Mouse (Mus musculus): ENCODE data around the gene Nsl1. TPM values are rescaled to one million over a fixed set of nuclear protein-coding genes. Genes with fewer than 3 reads are reported as not detected.

The Nsl1 gene
- polyA plus RNA-seq (2012; rRNA removed): 4.9 TPM in 2 replicates

DNA sequence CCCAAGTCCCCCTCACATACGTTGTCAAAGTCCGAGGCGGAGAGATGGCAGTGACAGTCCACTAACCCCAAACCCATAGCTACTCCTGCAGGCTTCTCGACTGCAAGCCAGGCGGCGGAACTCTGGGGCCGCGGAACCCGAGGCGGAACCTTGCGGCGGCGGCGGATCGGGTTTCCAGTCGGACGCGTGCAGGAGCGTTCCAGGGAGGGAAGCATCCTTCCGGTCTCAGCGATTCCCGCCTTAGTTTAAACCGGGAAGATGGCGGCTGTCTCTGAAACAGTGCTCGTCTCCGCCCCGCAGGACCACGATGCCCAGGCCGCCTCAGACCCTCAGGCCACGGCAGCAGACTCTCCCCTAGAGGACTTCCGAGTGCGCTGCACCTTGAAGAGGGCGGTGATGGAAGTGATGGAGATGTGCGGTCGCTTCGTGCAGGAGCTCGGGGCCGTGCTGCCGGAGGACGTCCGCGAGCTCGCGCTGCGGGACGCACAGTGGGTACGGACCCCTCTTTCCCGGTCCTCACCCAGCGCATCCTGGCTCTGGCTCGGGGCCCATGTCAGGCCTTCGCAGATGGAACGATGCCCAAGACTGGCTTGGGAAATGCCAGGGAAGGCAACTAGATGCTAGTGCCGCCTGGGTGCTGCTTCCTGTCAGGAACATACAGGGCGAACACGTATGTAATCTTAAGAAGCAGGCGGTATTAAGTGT lies at the start of gene Nsl1, which contains the start of gene Tatdn3:
Gene Nsl1 (plus strand): TSS at position 232 of the 705 bp plus-strand sequence.
Gene Tatdn3 (minus strand): TSS at position 152 of the 705 bp plus-strand sequence.

DNA sequence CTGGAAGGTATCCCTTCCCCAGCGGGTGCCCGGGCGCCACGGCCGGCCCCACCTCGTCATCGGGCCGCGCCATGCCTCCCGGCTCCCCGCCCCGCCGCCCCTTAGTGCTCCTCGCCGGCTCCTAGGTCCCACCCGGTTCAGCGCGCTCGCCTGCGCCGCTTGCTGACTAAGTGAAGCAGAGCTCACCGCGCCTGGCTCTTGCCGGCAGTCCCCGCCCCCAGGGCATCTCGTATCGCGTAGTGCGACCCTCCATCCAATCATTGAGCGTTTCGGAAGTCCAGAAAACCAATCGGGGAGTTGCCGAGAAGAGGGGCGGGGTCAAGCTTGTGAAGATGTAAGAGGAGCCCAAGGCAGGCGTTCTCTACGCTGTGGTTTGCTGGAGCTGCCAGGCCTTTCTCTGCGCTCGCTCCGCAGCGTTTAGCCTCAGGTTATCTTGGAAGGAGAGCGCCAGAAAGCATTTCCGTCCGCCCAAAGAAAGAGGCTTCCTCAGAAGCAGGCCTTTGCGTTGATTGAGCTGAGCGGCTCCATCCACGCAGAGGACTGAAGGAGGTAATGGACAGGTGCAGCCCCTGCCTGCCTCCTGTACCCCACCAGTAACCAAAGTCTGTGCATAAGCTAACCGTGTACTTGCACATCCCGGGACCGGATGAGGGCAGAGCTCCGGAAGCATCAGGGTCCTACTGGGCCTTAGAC lies 36.6 kb upstream of the Nsl1 start, which contains the start of gene Flvcr1:
Gene Flvcr1 (minus strand): TSS at position 138 of the 693 bp plus-strand sequence.

DNA sequence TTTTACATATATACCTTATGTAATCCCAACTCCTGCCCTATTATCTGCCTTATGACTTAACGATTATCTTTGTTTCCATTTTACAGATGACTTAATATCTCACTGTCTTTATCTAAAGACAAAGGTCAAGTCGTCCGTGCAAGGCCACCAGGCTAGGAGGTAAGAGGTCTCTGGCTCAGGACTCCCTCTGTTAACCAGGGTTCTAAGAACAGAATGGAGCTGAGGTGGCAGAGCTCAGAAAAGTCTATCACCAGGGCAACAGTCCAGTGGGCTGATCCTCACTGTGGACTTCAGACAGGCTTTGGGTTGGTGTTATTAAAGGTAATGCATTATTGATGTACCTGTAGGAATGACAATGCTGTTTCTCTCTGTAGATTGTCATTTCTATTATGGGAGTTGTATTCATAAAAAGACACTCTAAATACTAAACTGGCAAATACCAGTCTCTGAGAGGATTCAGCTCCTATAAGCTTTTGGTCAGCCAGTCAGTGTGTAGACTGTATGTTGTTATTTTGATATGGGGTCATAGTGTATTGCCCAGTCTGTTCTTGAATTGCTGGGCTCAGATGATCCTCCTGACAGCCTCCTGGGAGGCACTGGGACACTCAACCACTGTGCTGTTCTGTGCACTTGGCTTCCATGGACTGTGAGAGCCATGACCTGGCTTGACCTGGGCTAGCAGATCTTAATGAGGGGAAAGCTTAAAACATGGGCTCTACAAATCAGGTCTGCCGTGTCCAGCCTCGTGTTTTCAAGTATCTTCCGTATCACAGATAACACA lies 26.1 kb upstream of the Nsl1 start, which contains the start of gene Spata45:
Gene Spata45 (plus strand): TSS at position 86 of the 781 bp plus-strand sequence.

DNA sequence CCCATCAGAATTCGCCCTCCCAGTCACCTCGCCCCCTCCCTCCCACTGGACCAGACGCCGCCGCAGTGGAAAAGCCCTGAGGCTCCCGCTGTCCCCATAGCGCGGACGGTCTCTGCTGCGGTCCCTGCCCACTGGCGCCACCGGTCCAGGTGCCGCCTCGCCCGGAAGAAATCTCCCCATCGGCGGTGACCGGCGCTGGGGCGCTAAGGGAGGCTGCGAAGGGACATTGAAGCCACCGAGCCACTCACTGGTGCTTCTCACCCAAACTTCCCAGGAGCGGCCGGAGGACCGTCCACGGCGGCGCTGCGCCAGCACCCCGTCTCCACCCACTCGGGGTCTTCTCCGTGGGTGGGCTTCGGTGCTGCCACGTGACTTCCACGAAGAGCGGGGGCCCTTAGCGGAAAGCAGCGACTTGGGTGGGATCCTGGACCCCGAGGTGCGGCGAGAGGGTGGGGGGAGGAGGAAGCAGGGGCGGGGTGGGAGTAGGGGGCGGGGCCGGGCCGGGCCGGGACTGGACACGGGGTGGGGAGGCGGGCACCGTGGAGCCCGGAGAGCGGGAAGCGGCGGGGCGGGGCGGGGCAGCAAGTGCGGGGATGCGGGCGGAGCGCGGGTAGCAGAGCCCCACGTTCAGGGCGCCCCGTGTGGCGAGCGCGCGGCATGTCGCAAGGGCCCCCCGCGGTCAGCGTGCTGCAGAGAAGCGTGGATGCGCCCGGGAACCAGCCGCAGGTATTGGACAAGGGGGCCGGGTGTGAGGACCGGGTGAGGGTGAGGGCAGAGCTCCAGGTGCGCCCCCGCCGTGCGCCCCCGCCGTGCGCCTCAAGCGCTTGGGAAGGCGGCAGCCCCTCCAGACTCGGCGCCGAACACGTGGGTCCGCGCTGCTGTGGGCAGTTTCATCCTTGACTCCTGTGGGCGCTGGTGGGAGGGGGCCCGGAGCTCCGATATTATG lies 35.3 kb downstream of the Nsl1 start, which contains the start of gene Batf3:
Gene Batf3 (plus strand): TSS at position 46 of the 946 bp plus-strand sequence.

Other genes with a start within 250 kb of the Nsl1 start
- gene Rps6kc1, start 151.2 kb upstream of the Nsl1 start, polyA plus RNA-seq (2012; rRNA removed): 2.7 and 3.5 TPM in 2 replicates
- 12.6 TPM in 2 replicates for gene Angel2, start 137.9 kb upstream of the Nsl1 start, polyA plus RNA-seq (2012; rRNA removed)
- gene Vash2, start 83.7 kb upstream of the Nsl1 start, polyA plus RNA-seq (2012; rRNA removed): 0.30 and 0.32 TPM in 2 replicates
- 5.6 TPM in 2 replicates for gene Flvcr1, start 36.9 kb upstream of the Nsl1 start, polyA plus RNA-seq (2012; rRNA removed)
- not detected in 2 replicates for gene Spata45, start 26.4 kb upstream of the Nsl1 start, polyA plus RNA-seq (2012; rRNA removed)
- gene Tatdn3, start 80 bp upstream of the Nsl1 start, polyA plus RNA-seq (2012; rRNA removed): 7.3 and 8.6 TPM in 2 replicates
- gene Batf3, start 34.8 kb downstream of the Nsl1 start, polyA plus RNA-seq (2012; rRNA removed): 2.1 and 2.5 TPM in 2 replicates
- not detected in 2 replicates for gene Fam71a, start 101.8 kb downstream of the Nsl1 start, polyA plus RNA-seq (2012; rRNA removed)
- 1.8 and 2.0 TPM in 2 replicates for gene Atf3, start 155.0 kb downstream of the Nsl1 start, polyA plus RNA-seq (2012; rRNA removed)